Mouse (Mus musculus) layer of hippocampus, postnatal 36 days (tissue): ENCODE data around the gene Gas2. TPM values are rescaled to one million over a fixed set of nuclear protein-coding genes. Genes with fewer than 3 reads are reported as not detected.

ENCODE experiments used
- DNase-seq, 2 experiments: peaks; one replicate each; pipeline ENCODE4 v3.0.0; 2022
- total RNA-seq, 2 experiments: library from RNA; stranded (reverse); gene quantifications; 2 replicates each; pipeline ENCODE4 v1.2.3; 2021

Gas2 gene
- 10 to 100 TPM; 21.3 to 28.7 TPM for total RNA-seq

GRCm38 (mm10) chr7:51861250-51862096 lies at the start of gene Gas2:
Gas2 (plus strand) TSS chr7:51862015.
- DNase-seq, result peak; percentile 89 to 91

GRCm38 (mm10) chr7:51815473-51816282 lies 46.1 kb upstream of the Gas2 start:
- DNase-seq, result no peak

- DNase-seq, result no peak
Measured at GRCm38 (mm10) chr7:51816283-51816839, 45.5 kb upstream of the Gas2 start.

GRCm38 (mm10) chr7:51818251-51818974 lies 43.4 kb upstream of the Gas2 start:
- no peak for DNase-seq

GRCm38 (mm10) chr7:51819891-51820290 lies 41.9 kb upstream of the Gas2 start:
- DNase-seq, result peak; percentile 26 to 43

GRCm38 (mm10) chr7:51821467-51821866 lies 40.3 kb upstream of the Gas2 start:
- no peak for DNase-seq

GRCm38 (mm10) chr7:51823562-51824338 lies 38.1 kb upstream of the Gas2 start:
- no peak for DNase-seq

GRCm38 (mm10) chr7:51831917-51832316 lies 29.9 kb upstream of the Gas2 start:
- DNase-seq, result no peak

- no peak for DNase-seq
Measured at GRCm38 (mm10) chr7:51840515-51840914, 21.3 kb upstream of the Gas2 start.

GRCm38 (mm10) chr7:51850877-51851276 lies 10.9 kb upstream of the Gas2 start:
- DNase-seq, result no peak

GRCm38 (mm10) chr7:51851890-51852507 lies 9.8 kb upstream of the Gas2 start:
- no peak for DNase-seq

- DNase-seq, result peak; percentile 97 to 98
Measured at GRCm38 (mm10) chr7:51862097-51862492, 280 bp downstream of the Gas2 start, which contains the start of gene Fancf. Fancf (minus strand) TSS chr7:51862267.

- DNase-seq, result no peak
Measured at GRCm38 (mm10) chr7:51862842-51863241, 1.0 kb downstream of the Gas2 start.

- no peak for DNase-seq
Measured at GRCm38 (mm10) chr7:51865336-51865735, 3.5 kb downstream of the Gas2 start.

GRCm38 (mm10) chr7:51867983-51868382 lies 6.2 kb downstream of the Gas2 start:
- DNase-seq, result no peak

- no peak for DNase-seq
Measured at GRCm38 (mm10) chr7:51872041-51872440, 10.2 kb downstream of the Gas2 start.

GRCm38 (mm10) chr7:51872597-51872996 lies 10.8 kb downstream of the Gas2 start:
- DNase-seq, result no peak

GRCm38 (mm10) chr7:51876316-51876715 lies 14.5 kb downstream of the Gas2 start:
- DNase-seq, result no peak

- no peak for DNase-seq
Measured at GRCm38 (mm10) chr7:51878730-51879129, 16.9 kb downstream of the Gas2 start.

- peak; percentile 50 to 53 for DNase-seq
Measured at GRCm38 (mm10) chr7:51879136-51879723, 17.4 kb downstream of the Gas2 start.

- DNase-seq, result no peak
Measured at GRCm38 (mm10) chr7:51880121-51880520, 18.3 kb downstream of the Gas2 start.
